Mouse (Mus musculus): ENCODE measurements at regions not wholly inside any gene's neighbourhood (a gene's known extent, or its start where the extent isn't known, plus 50 kb on each side); places are given as distances from the start of the nearest gene placed in this dataset.

- DNase-seq (ENCODE audit: low spot score): peak; percentile 30
- 46% methylated on average over 5 of the region's 5 CpGs for WGBS
- no peak overlapping the region for H3K4me2 ChIP-seq (ENCODE audit: low read depth, low read length)
These were observed 122.8 kb upstream of the Efna5 start for GRCm38 (mm10) chr17:63003911-63004310.

GRCm38 (mm10) chr17:63002729-63003128 lies 121.6 kb upstream of the Efna5 start:
- Histone ChIP-seq H3K9ac (ENCODE audit: low read depth, low read length) (no peak overlapping the region), H3K4me3 (ENCODE audit: low read depth, low read length) (no peak overlapping the region), H3K36me3 (ENCODE audit: control insufficient read depth, insufficient read depth, low read length) (no peaks in the 10 kb centered on the region), H3K27me3 (replicated peaks; ENCODE audit: control insufficient read depth, insufficient read depth, low read length) (no peaks in the 10 kb centered on the region), H3K4me1 (ENCODE audit: control insufficient read depth, insufficient read depth, low read length) (no peaks in the 10 kb centered on the region), H3K9me3 (ENCODE audit: control insufficient read depth, low read length) (no peaks in the 10 kb centered on the region), H3K4me2 (ENCODE audit: low read depth, low read length) (no peak overlapping the region), H3K27ac (replicated peaks; ENCODE audit: low read depth, low read length) (no peak overlapping the region)
- ATAC-seq (ENCODE audit: low read depth): no peak
- WGBS: 92% methylated on average over 4 of the region's 4 CpGs
- no peak for DNase-seq (ENCODE audit: low spot score)

More at GRCm38 (mm10) chr17:63003911-63004310, 122.8 kb upstream of the Efna5 start:
- no peak for ATAC-seq (ENCODE audit: low read depth)
- Histone ChIP-seq H3K36me3 (ENCODE audit: control insufficient read depth, insufficient read depth, low read length) (no peaks in the 10 kb centered on the region), H3K27ac (replicated peaks; ENCODE audit: low read depth, low read length) (no peak overlapping the region), H3K27me3 (replicated peaks; ENCODE audit: control insufficient read depth, insufficient read depth, low read length) (no peaks in the 10 kb centered on the region), H3K4me1 (ENCODE audit: control insufficient read depth, insufficient read depth, low read length) (peaks cover 4% of the 10 kb centered on the region; the same call in 1 of the 2 replicates), H3K4me3 (ENCODE audit: low read depth, low read length) (no peak overlapping the region), H3K9ac (ENCODE audit: low read depth, low read length) (no peak overlapping the region), H3K9me3 (ENCODE audit: control insufficient read depth, low read length) (no peaks in the 10 kb centered on the region)

GRCm38 (mm10) chr17:63001898-63002297 lies 120.8 kb upstream of the Efna5 start:
- 40% methylated on average over 2 of the region's 2 CpGs for WGBS
- H3K27ac ChIP-seq (replicated peaks; ENCODE audit: low read depth, low read length): no peak overlapping the region
- H3K9me3 ChIP-seq (ENCODE audit: control insufficient read depth, low read length): no peaks in the 10 kb centered on the region
- H3K9ac ChIP-seq (ENCODE audit: low read depth, low read length): no peak overlapping the region
- DNase-seq (ENCODE audit: low spot score) (no peak), ATAC-seq (ENCODE audit: low read depth) (no peak)
- no peaks in the 10 kb centered on the region for H3K36me3 ChIP-seq (ENCODE audit: control insufficient read depth, insufficient read depth, low read length)
- no peaks in the 10 kb centered on the region for H3K4me1 ChIP-seq (ENCODE audit: control insufficient read depth, insufficient read depth, low read length)
- H3K4me3 ChIP-seq (ENCODE audit: low read depth, low read length): no peak overlapping the region
- no peak overlapping the region for H3K4me2 ChIP-seq (ENCODE audit: low read depth, low read length)
- H3K27me3 ChIP-seq (replicated peaks; ENCODE audit: control insufficient read depth, insufficient read depth, low read length): no peaks in the 10 kb centered on the region

- Histone ChIP-seq H3K4me1 (ENCODE audit: control insufficient read depth, insufficient read depth, low read length) (no peaks in the 10 kb centered on the region), H3K9ac (ENCODE audit: low read depth, low read length) (no peak overlapping the region), H3K4me2 (ENCODE audit: low read depth, low read length) (no peak overlapping the region), H3K27me3 (replicated peaks; ENCODE audit: control insufficient read depth, insufficient read depth, low read length) (no peaks in the 10 kb centered on the region), H3K4me3 (ENCODE audit: low read depth, low read length) (no peak overlapping the region), H3K27ac (replicated peaks; ENCODE audit: low read depth, low read length) (no peak overlapping the region), H3K36me3 (ENCODE audit: control insufficient read depth, insufficient read depth, low read length) (no peaks in the 10 kb centered on the region), H3K9me3 (ENCODE audit: control insufficient read depth, low read length) (no peaks in the 10 kb centered on the region)
- ATAC-seq (ENCODE audit: low read depth): 0 out of 2 replicates have a peak, but pooled peaks have one; percentile 30
- peak; percentile 71 for DNase-seq (ENCODE audit: low spot score)
- WGBS: 58% methylated on average over 5 of the region's 5 CpGs
These were observed 116.6 kb upstream of the Efna5 start for GRCm38 (mm10) chr17:62997691-62998090.

GRCm38 (mm10) chr17:62995316-62995715 lies 114.2 kb upstream of the Efna5 start:
- Histone ChIP-seq H3K4me1 (ENCODE audit: control insufficient read depth, insufficient read depth, low read length) (no peaks in the 10 kb centered on the region), H3K36me3 (ENCODE audit: control insufficient read depth, insufficient read depth, low read length) (no peaks in the 10 kb centered on the region), H3K4me3 (ENCODE audit: low read depth, low read length) (no peak overlapping the region), H3K27ac (replicated peaks; ENCODE audit: low read depth, low read length) (no peak overlapping the region), H3K4me2 (ENCODE audit: low read depth, low read length) (no peak overlapping the region), H3K27me3 (replicated peaks; ENCODE audit: control insufficient read depth, insufficient read depth, low read length) (no peaks in the 10 kb centered on the region), H3K9me3 (ENCODE audit: control insufficient read depth, low read length) (no peaks in the 10 kb centered on the region), H3K9ac (ENCODE audit: low read depth, low read length) (no peak overlapping the region)
- WGBS: 73% methylated on average over 3 of the region's 3 CpGs
- ATAC-seq (ENCODE audit: low read depth) (no peak), DNase-seq (ENCODE audit: low spot score) (no peak)

- Histone ChIP-seq H3K4me3 (ENCODE audit: low read depth, low read length) (no peak overlapping the region), H3K4me2 (ENCODE audit: low read depth, low read length) (no peak overlapping the region), H3K36me3 (ENCODE audit: control insufficient read depth, insufficient read depth, low read length) (no peaks in the 10 kb centered on the region), H3K27me3 (replicated peaks; ENCODE audit: control insufficient read depth, insufficient read depth, low read length) (no peaks in the 10 kb centered on the region), H3K9ac (ENCODE audit: low read depth, low read length) (no peak overlapping the region), H3K4me1 (ENCODE audit: control insufficient read depth, insufficient read depth, low read length) (no peaks in the 10 kb centered on the region), H3K27ac (replicated peaks; ENCODE audit: low read depth, low read length) (no peak overlapping the region), H3K9me3 (ENCODE audit: control insufficient read depth, low read length) (no peaks in the 10 kb centered on the region)
- WGBS: 75% methylated on average over 2 of the region's 2 CpGs
- DNase-seq (ENCODE audit: low spot score) (no peak), ATAC-seq (ENCODE audit: low read depth) (no peak)
These were observed 111.9 kb upstream of the Efna5 start for GRCm38 (mm10) chr17:62992977-62993376.

- H3K9ac ChIP-seq (ENCODE audit: low read depth, low read length): no peak overlapping the region
- no peaks in the 10 kb centered on the region for H3K36me3 ChIP-seq (ENCODE audit: control insufficient read depth, insufficient read depth, low read length)
- no peaks in the 10 kb centered on the region for H3K27me3 ChIP-seq (replicated peaks; ENCODE audit: control insufficient read depth, insufficient read depth, low read length)
- WGBS: 58% methylated on average over 6 of the region's 6 CpGs
- peaks cover 7% of the 10 kb centered on the region; the same call in 1 of the 2 replicates for H3K9me3 ChIP-seq (ENCODE audit: control insufficient read depth, low read length)
- H3K4me1 ChIP-seq (ENCODE audit: control insufficient read depth, insufficient read depth, low read length): no peaks in the 10 kb centered on the region
- ATAC-seq (ENCODE audit: low read depth) (no peak), DNase-seq (ENCODE audit: low spot score) (no peak)
- no peak overlapping the region for H3K4me2 ChIP-seq (ENCODE audit: low read depth, low read length)
- no peak overlapping the region for H3K27ac ChIP-seq (replicated peaks; ENCODE audit: low read depth, low read length)
- no peak overlapping the region for H3K4me3 ChIP-seq (ENCODE audit: low read depth, low read length)
These were observed 105.2 kb upstream of the Efna5 start for GRCm38 (mm10) chr17:62986304-62986703.

- H3K36me3 ChIP-seq (ENCODE audit: control insufficient read depth, insufficient read depth, low read length): no peaks in the 10 kb centered on the region
- 44% methylated on average over 3 of the region's 3 CpGs for WGBS
- H3K27me3 ChIP-seq (replicated peaks; ENCODE audit: control insufficient read depth, insufficient read depth, low read length): no peaks in the 10 kb centered on the region
- H3K27ac ChIP-seq (replicated peaks; ENCODE audit: low read depth, low read length): no peak overlapping the region
- H3K9ac ChIP-seq (ENCODE audit: low read depth, low read length): no peak overlapping the region
- H3K4me2 ChIP-seq (ENCODE audit: low read depth, low read length): no peak overlapping the region
- H3K4me3 ChIP-seq (ENCODE audit: low read depth, low read length): no peak overlapping the region
- DNase-seq (ENCODE audit: low spot score): no peak
- H3K4me1 ChIP-seq (ENCODE audit: control insufficient read depth, insufficient read depth, low read length): peaks cover 5% of the 10 kb centered on the region; the same call in 1 of the 2 replicates
- ATAC-seq (ENCODE audit: low read depth): no peak
- peaks cover 7% of the 10 kb centered on the region; the same call in 1 of the 2 replicates for H3K9me3 ChIP-seq (ENCODE audit: control insufficient read depth, low read length)
These were observed 99.2 kb upstream of the Efna5 start for GRCm38 (mm10) chr17:62980337-62980736.

- no peaks in the 10 kb centered on the region for H3K27me3 ChIP-seq (replicated peaks; ENCODE audit: control insufficient read depth, insufficient read depth, low read length)
- no peak for ATAC-seq (ENCODE audit: low read depth)
- 50% methylated on average over 4 of the region's 4 CpGs for whole genome bisulfite sequencing
- 0 out of 2 replicates have a peak overlapping the region, but pooled peaks have one; percentile 12 for H3K27ac ChIP-seq (replicated peaks; ENCODE audit: low read depth, low read length)
- H3K4me3 ChIP-seq (ENCODE audit: low read depth, low read length): no peak overlapping the region
- H3K9me3 ChIP-seq (ENCODE audit: control insufficient read depth, low read length): peaks cover 7% of the 10 kb centered on the region
- H3K36me3 ChIP-seq (ENCODE audit: control insufficient read depth, insufficient read depth, low read length): no peaks in the 10 kb centered on the region
- no peak for DNase-seq (ENCODE audit: low spot score)
- H3K9ac ChIP-seq (ENCODE audit: low read depth, low read length): no peak overlapping the region
- no peak overlapping the region for H3K4me2 ChIP-seq (ENCODE audit: low read depth, low read length)
- H3K4me1 ChIP-seq (ENCODE audit: control insufficient read depth, insufficient read depth, low read length): peaks cover 5% of the 10 kb centered on the region; the same call in 1 of the 2 replicates
These were observed 96.4 kb upstream of the Efna5 start for GRCm38 (mm10) chr17:62977561-62977960.
